Mouse (Mus musculus) hematopoietic stem cell, adult 5-6 weeks (primary cell): Measurements from ENCODE around the gene Hist1h2bn. TPM values are rescaled to one million over a fixed set of nuclear protein-coding genes. Genes with fewer than 3 reads are reported as not detected.
"Not testable (repeated sequence)": the region's sequence is repeated elsewhere in the genome, so short reads cannot be mapped to it uniquely, and the experiment has no call there.

Source experiments
- ATAC-seq, 2 experiments: fragments of 125-278 bp in 1 of 2; replicated peaks in 1 of 2; 2 replicates each; pipeline ENCODE4 v1.8.0; 2016 to 2017; ENCODE audit warnings: inconsistent platforms in 2 of 2, mild to moderate bottlenecking in 2 of 2, moderate number of reproducible peaks in 2 of 2, low read depth in 1 of 2, moderate TSS enrichment in 1 of 2; ENCODE audit not compliant: low FRiP score in 2 of 2, poor library complexity in 2 of 2, severe bottlenecking in 2 of 2, insufficient read depth in 1 of 2, low TSS enrichment in 1 of 2
- total RNA-seq: library from RNA; stranded (forward); fragments of 172-1452, 232-1000 nt; gene quantifications from 2 replicates; pipeline ENCODE4 v1.2.3, GENCODE M21; 2017

Gene Hist1h2bn
- 843 and 1,062 TPM in 2 replicates for total RNA-seq

GRCm38 (mm10) chr13:21753524-21754285 lies at the start of gene Hist1h2bn, which contains the start of gene Hist1h2ak:
Gene Hist1h2bn (plus strand): TSS chr13:21754123.
Gene Hist1h2ak (minus strand): TSS chr13:21753827.
- ATAC-seq: peak; percentile 89 to 94

- ATAC-seq: no peak
These were observed 47.3 kb upstream of the Hist1h2bn start for GRCm38 (mm10) chr13:21706669-21707068.

GRCm38 (mm10) chr13:21710031-21710711 lies 43.8 kb upstream of the Hist1h2bn start:
- peak; percentile 91 for ATAC-seq

GRCm38 (mm10) chr13:21710821-21711525 lies 43.0 kb upstream of the Hist1h2bn start:
- ATAC-seq: peak; percentile 22 to 29; a peak in 3 of 4 replicates

GRCm38 (mm10) chr13:21711698-21712097 lies 42.2 kb upstream of the Hist1h2bn start:
- ATAC-seq: no peak

GRCm38 (mm10) chr13:21714725-21715124 lies 39.2 kb upstream of the Hist1h2bn start:
- peak in 1 of 2 experiments; percentile 20; a peak in 1 of 4 replicates for ATAC-seq

GRCm38 (mm10) chr13:21715131-21715863 lies 38.6 kb upstream of the Hist1h2bn start:
- no peak for ATAC-seq

- peak; percentile 86 to 95 for ATAC-seq
These were observed 37.9 kb upstream of the Hist1h2bn start, which contains the start of the genes Hist1h2bl and Hist1h2ai for GRCm38 (mm10) chr13:21715864-21716539. Gene Hist1h2bl (minus strand): TSS chr13:21716143. Gene Hist1h2ai (plus strand): TSS chr13:21716422.

- peak in 1 of 2 experiments; percentile 15; a peak in 2 of 4 replicates for ATAC-seq
These were observed 37.2 kb upstream of the Hist1h2bn start for GRCm38 (mm10) chr13:21716540-21717391.

- peak; percentile 40 to 48; a peak in 3 of 4 replicates for ATAC-seq
These were observed 36.2 kb upstream of the Hist1h2bn start, which contains the start of gene Hist1h3h for GRCm38 (mm10) chr13:21717397-21718357. Gene Hist1h3h (plus strand): TSS chr13:21717659.

GRCm38 (mm10) chr13:21718381-21719080 lies 35.4 kb upstream of the Hist1h2bn start:
- no peak for ATAC-seq

- not testable (repeated sequence) for ATAC-seq
These were observed 32.7 kb upstream of the Hist1h2bn start for GRCm38 (mm10) chr13:21721107-21721756.

- ATAC-seq: peak; percentile 97 to 98
These were observed 32.1 kb upstream of the Hist1h2bn start, which contains the start of gene Hist1h2bm for GRCm38 (mm10) chr13:21721757-21722372. Gene Hist1h2bm (plus strand): TSS chr13:21722044.
